Mouse (Mus musculus) megakaryocyte, embryonic 14.5 days (primary cell): Measurements from ENCODE around the gene Rbbp8nl.

Source experiments
- FLI1 ChIP-seq: IDR thresholded peaks from 2 replicates; pipeline ENCODE4 v1.6.1; 2012; ENCODE audit warnings: low read length, inconsistent platforms, mixed read lengths
- GATA1 ChIP-seq: IDR thresholded peaks from 3 replicates; pipeline ENCODE4 v1.6.1; 2012; ENCODE audit warnings: mixed read lengths, low read length, inconsistent platforms, borderline replicate concordance

GRCm38 (mm10) chr2:180238591-180238990 is 51.1 kb downstream of the Rbbp8nl start:
- TF ChIP-seq GATA1, result no peak
- TF ChIP-seq FLI1, result no peak
